22 mouse cellular contexts compared by ENCODE assay signal in the genomic region with DNA sequence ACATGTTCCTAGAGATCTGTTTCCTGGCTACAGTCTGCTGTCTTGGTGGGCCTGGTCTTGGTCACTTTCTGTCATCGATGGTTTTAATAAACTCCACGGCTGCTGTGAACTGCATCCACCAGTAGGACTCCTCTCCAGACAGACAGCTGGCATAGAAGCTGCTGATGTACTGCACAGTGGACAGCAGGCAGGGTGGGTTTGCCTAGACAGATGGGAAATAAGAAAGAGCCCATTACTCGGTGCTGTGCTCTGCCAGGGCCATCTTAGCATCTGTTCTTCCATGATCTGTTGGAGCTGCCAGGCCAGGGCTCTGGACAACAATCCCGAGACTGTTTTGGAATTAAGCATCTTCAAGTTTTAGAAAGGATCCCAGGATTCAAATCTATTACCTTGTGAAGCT.
A peak's percentile ranks its signal among the peaks of the same experiment; 100 is the strongest.
DNase-seq lines count a peak whose midpoint lies in the region; ATAC-seq and TF ChIP-seq lines count a peak whose summit lies in the region.
"Had no signal": no experiment of that assay in that cellular context is flagged by ENCODE, and none has a peak within 500 bp of the region (broad histone marks: within the 10 kb centered on the region; RNA-seq: fewer than 3 reads in every experiment).

No protein-coding gene starts in this region.

- no peak for TF ChIP-seq CTCF in intestine, postnatal 0 days (IDR thresholded peaks at IDR 0.05; ENCODE audit: low read depth)
- TF ChIP-seq CTCF in midbrain, postnatal 0 days (IDR thresholded peaks at IDR 0.05), result no peak

- no peak overlapping the region for H3K4me2 ChIP-seq in hindbrain, embryonic 15.5 days
- no peak overlapping the region for H3K4me2 ChIP-seq in hindbrain, embryonic 12.5 days (replicated peaks)
- no peak overlapping the region for H3K4me2 ChIP-seq in intestine, postnatal 0 days (replicated peaks; ENCODE audit: low read depth)
- no peak overlapping the region for H3K4me2 ChIP-seq in intestine, embryonic 15.5 days (replicated peaks)
- H3K4me2 ChIP-seq in midbrain, postnatal 0 days (ENCODE audit: low read depth, low read length, poor library complexity, severe bottlenecking), result no peak overlapping the region
- H3K4me2 ChIP-seq in midbrain, embryonic 13.5 days (replicated peaks), result no peak overlapping the region
- no peak overlapping the region for H3K4me2 ChIP-seq in heart, embryonic 11.5 days
- H3K4me2 ChIP-seq: forebrain, embryonic 13.5 days had no signal

- H3K36me3 ChIP-seq in hindbrain, embryonic 15.5 days, result peaks cover 48% of the 10 kb centered on the region
- H3K36me3 ChIP-seq in hindbrain, embryonic 12.5 days, result peaks cover 52% of the 10 kb centered on the region
- H3K36me3 ChIP-seq in intestine, postnatal 0 days (ENCODE audit: control insufficient read depth, insufficient read depth), result peaks cover 39% of the 10 kb centered on the region
- peaks cover 22% of the 10 kb centered on the region for H3K36me3 ChIP-seq in intestine, embryonic 15.5 days
- peaks cover 47% of the 10 kb centered on the region for H3K36me3 ChIP-seq in midbrain, postnatal 0 days (ENCODE audit: insufficient read depth, low read length)
- H3K36me3 ChIP-seq in midbrain, embryonic 13.5 days, result peaks cover 68% of the 10 kb centered on the region
- H3K36me3 ChIP-seq in heart, embryonic 11.5 days (ENCODE audit: control insufficient read depth, insufficient read depth, low read length), result peaks cover 11% of the 10 kb centered on the region

- H3K9ac ChIP-seq in hindbrain, embryonic 15.5 days, result no peak overlapping the region
- no peak overlapping the region for H3K9ac ChIP-seq in hindbrain, embryonic 12.5 days
- no peak overlapping the region for H3K9ac ChIP-seq in intestine, postnatal 0 days (ENCODE audit: low read depth, low read length)
- H3K9ac ChIP-seq in intestine, embryonic 15.5 days, result no peak overlapping the region
- no peak overlapping the region for H3K9ac ChIP-seq in midbrain, postnatal 0 days (replicated peaks; ENCODE audit: low read length, poor library complexity, severe bottlenecking)
- no peak overlapping the region for H3K9ac ChIP-seq in midbrain, embryonic 13.5 days (replicated peaks)
- no peak overlapping the region for H3K9ac ChIP-seq in heart, embryonic 11.5 days (ENCODE audit: low read depth, low read length)
- H3K9ac ChIP-seq: forebrain, embryonic 13.5 days had no signal

- no peaks in the 10 kb centered on the region for H3K27me3 ChIP-seq in hindbrain, embryonic 15.5 days
- no peaks in the 10 kb centered on the region for H3K27me3 ChIP-seq in hindbrain, embryonic 12.5 days
- no peaks in the 10 kb centered on the region for H3K27me3 ChIP-seq in intestine, postnatal 0 days (replicated peaks; ENCODE audit: control insufficient read depth, insufficient read depth, low read length)
- no peaks in the 10 kb centered on the region for H3K27me3 ChIP-seq in intestine, embryonic 15.5 days (replicated peaks)
- H3K27me3 ChIP-seq in midbrain, postnatal 0 days (ENCODE audit: insufficient read depth, low read length), result no peaks in the 10 kb centered on the region
- H3K27me3 ChIP-seq in midbrain, embryonic 13.5 days, result no peaks in the 10 kb centered on the region
- H3K27me3 ChIP-seq in heart, embryonic 11.5 days (ENCODE audit: control insufficient read depth, insufficient read depth, low read length), result no peaks in the 10 kb centered on the region
- H3K27me3 ChIP-seq: CH12.LX; forebrain, embryonic 13.5 days had no signal

- H3K4me3 ChIP-seq in hindbrain, embryonic 15.5 days, result no peak overlapping the region
- H3K4me3 ChIP-seq in hindbrain, embryonic 12.5 days, result no peak overlapping the region
- no peak overlapping the region for H3K4me3 ChIP-seq in intestine, postnatal 0 days (ENCODE audit: low read depth, low read length)
- H3K4me3 ChIP-seq in intestine, embryonic 15.5 days (replicated peaks), result no peak overlapping the region
- H3K4me3 ChIP-seq in midbrain, postnatal 0 days (ENCODE audit: low read depth, low read length), result no peak overlapping the region
- H3K4me3 ChIP-seq in midbrain, embryonic 13.5 days (replicated peaks), result no peak overlapping the region
- H3K4me3 ChIP-seq in heart, embryonic 11.5 days (ENCODE audit: low read depth, low read length), result no peak overlapping the region
- H3K4me3 ChIP-seq: forebrain, embryonic 10.5 days; forebrain, embryonic 13.5 days; heart, adult 2 months; heart, embryonic 10.5 days had no signal

- H3K27ac ChIP-seq in hindbrain, embryonic 15.5 days (replicated peaks), result 0 out of 2 replicates have a peak overlapping the region, but pooled peaks have one; percentile 15
- no peak overlapping the region for H3K27ac ChIP-seq in hindbrain, embryonic 12.5 days
- H3K27ac ChIP-seq in intestine, postnatal 0 days (ENCODE audit: low read depth, low read length), result peak overlapping the region; percentile 8; the same call in 1 of the 2 replicates
- H3K27ac ChIP-seq in intestine, embryonic 15.5 days, result no peak overlapping the region
- H3K27ac ChIP-seq in midbrain, postnatal 0 days (ENCODE audit: low read depth, low read length), result no peak overlapping the region
- no peak overlapping the region for H3K27ac ChIP-seq in midbrain, embryonic 13.5 days
- no peak overlapping the region for H3K27ac ChIP-seq in heart, embryonic 11.5 days (ENCODE audit: low read depth, low read length)
- H3K27ac ChIP-seq: forebrain, embryonic 10.5 days; forebrain, embryonic 13.5 days; heart, adult 2 months; heart, embryonic 10.5 days had no signal

- H3K9me3 ChIP-seq in hindbrain, embryonic 15.5 days, result no peaks in the 10 kb centered on the region
- H3K9me3 ChIP-seq in hindbrain, embryonic 12.5 days (replicated peaks), result no peaks in the 10 kb centered on the region
- no peaks in the 10 kb centered on the region for H3K9me3 ChIP-seq in intestine, postnatal 0 days (ENCODE audit: control insufficient read depth)
- no peaks in the 10 kb centered on the region for H3K9me3 ChIP-seq in intestine, embryonic 15.5 days
- no peaks in the 10 kb centered on the region for H3K9me3 ChIP-seq in midbrain, postnatal 0 days (ENCODE audit: low read length)
- H3K9me3 ChIP-seq in midbrain, embryonic 13.5 days, result no peaks in the 10 kb centered on the region
- H3K9me3 ChIP-seq in heart, embryonic 11.5 days (replicated peaks; ENCODE audit: control insufficient read depth, low read length), result no peaks in the 10 kb centered on the region
- H3K9me3 ChIP-seq: forebrain, embryonic 10.5 days; forebrain, embryonic 13.5 days; G1E; heart, embryonic 10.5 days had no signal

- peak; percentile 65 for DNase-seq in midbrain, postnatal 0 days (ENCODE audit: low spot score)
- DNase-seq: adrenal gland, adult 2 months; adrenal gland, postnatal 14 days; B cell, adult 2 months; cerebellum, adult 11 months; cerebellum, adult 2 months; cerebellum, adult 9-11 months; gastrocnemius, postnatal 10 days; gastrocnemius, postnatal 36 days; heart, adult 2 months had no signal

- no peak for ATAC-seq in hindbrain, embryonic 15.5 days (ENCODE audit: low FRiP score, low read depth)
- no peak for ATAC-seq in hindbrain, embryonic 12.5 days (ENCODE audit: low FRiP score)
- no peak for ATAC-seq in intestine, postnatal 0 days
- ATAC-seq in intestine, embryonic 15.5 days, result no peak
- no peak for ATAC-seq in midbrain, postnatal 0 days (ENCODE audit: low FRiP score)
- no peak for ATAC-seq in midbrain, embryonic 13.5 days
- no peak for ATAC-seq in heart, embryonic 11.5 days (replicated peaks; ENCODE audit: insufficient number of reproducible peaks, low FRiP score, low TSS enrichment)
- ATAC-seq: forebrain, embryonic 13.5 days; forebrain, embryonic 16.5 days had no signal

- no peaks in the 10 kb centered on the region for H3K4me1 ChIP-seq in hindbrain, embryonic 15.5 days (replicated peaks)
- no peaks in the 10 kb centered on the region for H3K4me1 ChIP-seq in hindbrain, embryonic 12.5 days
- no peaks in the 10 kb centered on the region for H3K4me1 ChIP-seq in intestine, postnatal 0 days (replicated peaks; ENCODE audit: control insufficient read depth, insufficient read depth, low read length)
- no peaks in the 10 kb centered on the region for H3K4me1 ChIP-seq in intestine, embryonic 15.5 days (replicated peaks)
- no peaks in the 10 kb centered on the region for H3K4me1 ChIP-seq in midbrain, postnatal 0 days (ENCODE audit: insufficient read depth, low read length)
- no peaks in the 10 kb centered on the region for H3K4me1 ChIP-seq in midbrain, embryonic 13.5 days (replicated peaks)
- H3K4me1 ChIP-seq in heart, embryonic 11.5 days (ENCODE audit: control insufficient read depth, insufficient read depth, low read length), result no peaks in the 10 kb centered on the region
- H3K4me1 ChIP-seq: forebrain, embryonic 10.5 days; forebrain, embryonic 13.5 days; heart, embryonic 10.5 days had no signal

- WGBS in hindbrain, embryonic 15.5 days, result 74% methylated on average over 4 of the region's 4 CpGs
- 95% methylated on average over 4 of the region's 4 CpGs for WGBS in hindbrain, embryonic 12.5 days
- WGBS in intestine, postnatal 0 days, result 86% methylated on average over 4 of the region's 4 CpGs
- WGBS in intestine, embryonic 15.5 days, result 88% methylated on average over 4 of the region's 4 CpGs
- WGBS in midbrain, postnatal 0 days, result 98% methylated on average over 4 of the region's 4 CpGs
- 87% methylated on average over 4 of the region's 4 CpGs for WGBS in midbrain, embryonic 13.5 days
- WGBS in heart, embryonic 11.5 days (ENCODE audit: insufficient replicate concordance), result 85% methylated on average over 4 of the region's 4 CpGs

Comparison
In these comparisons a context has a peak if more than half of its experiments do, and no peak if none do; other contexts are left out.
1. H3K27ac ChIP-seq: peak in hindbrain, embryonic 15.5 days (single experiment) and intestine, postnatal 0 days (single experiment); none in hindbrain, embryonic 12.5 days (single experiment), intestine, embryonic 15.5 days (single experiment), midbrain, postnatal 0 days (single experiment), midbrain, embryonic 13.5 days (single experiment) and heart, embryonic 11.5 days (single experiment).